Mouse (Mus musculus) erythroblast, embryonic 14.5 days (primary cell): Measurements from ENCODE around the gene Ano10.

Experiments
- GATA1 ChIP-seq: IDR thresholded peaks from 2 replicates; pipeline ENCODE4 v1.6.1; 2012; ENCODE audit warnings: low read length, inconsistent platforms, mixed read lengths
- TAL1 ChIP-seq: IDR thresholded peaks from 3 replicates; pipeline ENCODE4 v1.6.1; 2012; ENCODE audit warnings: low read length, inconsistent platforms, mixed read lengths

DNA sequence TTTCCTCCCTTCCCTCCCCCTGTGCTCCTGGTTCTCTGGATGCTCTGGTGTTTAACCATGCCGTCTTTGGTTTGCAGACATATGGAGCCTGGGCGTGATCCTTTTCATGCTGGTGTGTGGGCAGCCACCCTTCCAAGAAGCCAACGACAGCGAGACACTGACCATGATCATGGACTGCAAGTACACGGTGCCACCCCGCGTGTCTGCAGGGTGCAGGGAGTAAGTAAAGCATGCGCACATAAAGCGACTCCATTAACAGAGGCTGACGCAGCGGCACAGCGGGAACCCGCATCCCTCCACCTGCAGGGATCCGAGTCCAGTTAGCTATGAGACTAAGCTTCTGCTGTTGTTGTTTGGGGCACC is 137.2 kb downstream of the Ano10 start:
- no peak for TF ChIP-seq TAL1
- no peak for TF ChIP-seq GATA1
